Mouse (Mus musculus) forelimb bud, embryonic 11.5 days (tissue): ENCODE data around the gene Gm28047.

Source experiments
- DNase-seq: peaks from one replicate; pipeline ENCODE4 v3.0.0-alpha.2; 2012; ENCODE audit warnings: low read depth, low spot score

The Gm28047 gene

GRCm38 (mm10) chr15:102500479-102500878 lies 124.4 kb downstream of the Gm28047 start:
- no peak for DNase-seq

GRCm38 (mm10) chr15:102499851-102500250 lies 125.0 kb downstream of the Gm28047 start:
- no peak for DNase-seq

- no peak for DNase-seq
These were observed 125.5 kb downstream of the Gm28047 start for GRCm38 (mm10) chr15:102499370-102499769.

- no peak for DNase-seq
These were observed 126.5 kb downstream of the Gm28047 start for GRCm38 (mm10) chr15:102498322-102498721.

- no peak for DNase-seq
These were observed 137.2 kb downstream of the Gm28047 start for GRCm38 (mm10) chr15:102487664-102488063.

GRCm38 (mm10) chr15:102485853-102486252 lies 139.0 kb downstream of the Gm28047 start:
- DNase-seq, result no peak

- DNase-seq, result no peak
These were observed 141.7 kb downstream of the Gm28047 start for GRCm38 (mm10) chr15:102483136-102483535.

GRCm38 (mm10) chr15:102474520-102474919 lies 150.3 kb downstream of the Gm28047 start:
- DNase-seq, result no peak
